Mouse (Mus musculus) hindbrain, embryonic 11.5 days (tissue): ENCODE data around the gene Phykpl. TPM values are rescaled to one million over a fixed set of nuclear protein-coding genes. Genes with fewer than 3 reads are reported as not detected.

Experiments used
- ATAC-seq: fragments of 200-750 bp; cut with Nextera tagmentation; 2 replicates; pipeline ENCODE4 v1.8.0; 2017; ENCODE audit warnings: mild to moderate bottlenecking, moderate TSS enrichment, moderate library complexity; ENCODE audit not compliant: low FRiP score
- DNase-seq: peaks from one replicate; pipeline ENCODE4 v3.0.0-alpha.2; 2015; ENCODE audit warnings: low spot score
- H3K27ac ChIP-seq: fragments of 300-500 bp; sonication (generic); 2 replicates; pipeline ENCODE4 v1.5.1; 2014; ENCODE audit warnings: mild to moderate bottlenecking, low read depth, low read length
- H3K27me3 ChIP-seq: fragments of 300-500 bp; sonication (generic); 2 replicates; pipeline ENCODE4 v1.6.1; 2014; ENCODE audit warnings: mild to moderate bottlenecking, low read length, moderate library complexity, mixed read lengths; ENCODE audit not compliant: control insufficient read depth, insufficient read depth
- H3K36me3 ChIP-seq: fragments of 300-500 bp; sonication (generic); 2 replicates; pipeline ENCODE4 v1.6.1; 2014; ENCODE audit warnings: mild to moderate bottlenecking, low read length, moderate library complexity, mixed read lengths; ENCODE audit not compliant: control insufficient read depth, insufficient read depth
- H3K4me1 ChIP-seq: fragments of 300-500 bp; sonication (generic); replicated peaks from 2 replicates; pipeline ENCODE4 v1.6.1; 2014; ENCODE audit warnings: low read length, mixed read lengths; ENCODE audit not compliant: control insufficient read depth, insufficient read depth
- H3K4me2 ChIP-seq: fragments of 300-500 bp; sonication (generic); replicated peaks from 2 replicates; pipeline ENCODE4 v1.6.1; 2014; ENCODE audit warnings: mild to moderate bottlenecking, low read depth, low read length
- H3K4me3 ChIP-seq: fragments of 300-500 bp; sonication (generic); 2 replicates; pipeline ENCODE4 v1.5.1; 2014; ENCODE audit warnings: low read depth, low read length
- H3K9ac ChIP-seq: fragments of 300-500 bp; sonication (generic); 2 replicates; pipeline ENCODE4 v1.6.1; 2014; ENCODE audit warnings: low read depth, low read length
- H3K9me3 ChIP-seq: fragments of 300-500 bp; sonication (generic); 2 replicates; pipeline ENCODE4 v1.6.1; 2016; ENCODE audit warnings: low read length; ENCODE audit not compliant: control insufficient read depth
- WGBS: fragments of 180-500 bp; shearing (Covaris S2); extraction: QIAGEN DNeasy Blood & Tissue Kit; methylation state at CpG from one replicate; pipeline ENCODE4 v1.1.7; 2014; 5-methylcytosine and 5-hydroxymethylcytosine counted together
- polyA plus RNA-seq: library from polyadenylated mRNA; unstranded; fragments of >200 nt; fragmentation: Nextera tagmentation; extraction: Ambion mirVana; gene quantifications from 2 replicates; pipeline ENCODE4 v1.2.1, GENCODE M21; 2014

Phykpl gene
- polyA plus RNA-seq, 1 experiment from 2014 or later = 13.2 TPM

GRCm38 (mm10) chr11:51646751-51647667 is 62.5 kb downstream of the Phykpl start:
- Histone ChIP-seq H3K27ac (no peak overlapping the region), H3K27me3 (peaks cover 13% of the 10 kb centered on the region), H3K9me3 (no peaks in the 10 kb centered on the region), H3K4me1 (peaks cover 19% of the 10 kb centered on the region), H3K9ac (no peak overlapping the region; the same call in 1 of the 2 replicates), H3K36me3 (no peaks in the 10 kb centered on the region), H3K4me2 (no peak overlapping the region), H3K4me3 (no peak overlapping the region)
- ATAC-seq (no peak), DNase-seq (no peak)
- 80% methylated on average over 15 of the region's 15 CpGs for WGBS

GRCm38 (mm10) chr11:51648566-51648965 is 64.0 kb downstream of the Phykpl start:
- peak; percentile 83 for DNase-seq
- ATAC-seq = peak; percentile 69
- Histone ChIP-seq H3K4me3 (no peak overlapping the region), H3K9ac (no peak overlapping the region), H3K4me2 (no peak overlapping the region), H3K36me3 (no peaks in the 10 kb centered on the region), H3K27me3 (peaks cover 13% of the 10 kb centered on the region), H3K9me3 (no peaks in the 10 kb centered on the region), H3K4me1 (peaks cover 19% of the 10 kb centered on the region), H3K27ac (no peak overlapping the region)
- 12% methylated on average over 3 of the region's 3 CpGs for WGBS

- 0 out of 2 replicates have a peak, but pooled peaks have one; percentile 7 for ATAC-seq
- H3K9ac ChIP-seq = peak overlapping the region; percentile 67; the same call in 1 of the 2 replicates
- H3K27ac ChIP-seq = no peak overlapping the region
Measured at GRCm38 (mm10) chr11:51649111-51649888, 64.7 kb downstream of the Phykpl start.

GRCm38 (mm10) chr11:51649889-51650199 is 65.3 kb downstream of the Phykpl start:
- WGBS = 4% methylated on average over 7 of the region's 7 CpGs
- ATAC-seq (no peak), DNase-seq (peak; percentile 35)
- peaks cover 19% of the 10 kb centered on the region for H3K4me1 ChIP-seq
- no peak overlapping the region for H3K27ac ChIP-seq
- no peaks in the 10 kb centered on the region for H3K36me3 ChIP-seq
- H3K9ac ChIP-seq = peak overlapping the region; percentile 67
- peak overlapping the region; percentile 95 for H3K4me2 ChIP-seq
- H3K9me3 ChIP-seq = no peaks in the 10 kb centered on the region
- H3K27me3 ChIP-seq = peaks cover 13% of the 10 kb centered on the region
- peak overlapping the region; percentile 57 for H3K4me3 ChIP-seq

More at GRCm38 (mm10) chr11:51649111-51649888, 64.7 kb downstream of the Phykpl start:
- peaks cover 13% of the 10 kb centered on the region for H3K27me3 ChIP-seq
- peak overlapping the region; percentile 95 for H3K4me2 ChIP-seq
- H3K4me3 ChIP-seq = peak overlapping the region; percentile 57; the same call in 1 of the 2 replicates
- H3K36me3 ChIP-seq = no peaks in the 10 kb centered on the region
- H3K9me3 ChIP-seq = no peaks in the 10 kb centered on the region
- no peak for DNase-seq
- WGBS = 20% methylated on average over 11 of the region's 11 CpGs
- H3K4me1 ChIP-seq = peaks cover 19% of the 10 kb centered on the region

DNA sequence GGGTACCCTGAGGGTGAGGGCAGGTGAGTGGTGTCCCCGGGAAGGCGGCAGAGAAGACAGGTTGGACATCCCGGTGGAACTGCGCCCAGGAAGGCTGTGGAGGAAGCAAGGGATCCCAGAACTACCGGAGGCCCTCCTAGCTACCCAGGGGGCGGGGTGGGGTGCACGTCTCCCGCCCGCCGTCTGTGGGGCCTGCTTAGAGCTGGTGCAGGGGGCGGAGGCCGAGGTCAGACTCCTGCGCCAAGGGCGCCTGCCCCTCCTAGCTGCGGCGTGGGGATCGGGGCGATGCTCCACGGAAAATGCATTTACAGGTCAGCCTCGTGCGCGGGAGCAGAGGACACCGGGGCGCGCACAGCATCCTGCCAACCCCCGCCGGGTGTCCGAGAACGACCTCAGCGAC is 65.7 kb downstream of the Phykpl start:
- Histone ChIP-seq H3K9ac (peak overlapping the region; percentile 67), H3K4me3 (peak overlapping the region; percentile 57), H3K9me3 (no peaks in the 10 kb centered on the region), H3K4me1 (peaks cover 19% of the 10 kb centered on the region), H3K4me2 (peak overlapping the region; percentile 95), H3K36me3 (no peaks in the 10 kb centered on the region), H3K27ac (no peak overlapping the region), H3K27me3 (peaks cover 13% of the 10 kb centered on the region)
- WGBS = 2% methylated on average over 16 of the region's 30 CpGs
- ATAC-seq (peak; percentile 18; the same call in 1 of the 2 replicates), DNase-seq (no peak)

DNA sequence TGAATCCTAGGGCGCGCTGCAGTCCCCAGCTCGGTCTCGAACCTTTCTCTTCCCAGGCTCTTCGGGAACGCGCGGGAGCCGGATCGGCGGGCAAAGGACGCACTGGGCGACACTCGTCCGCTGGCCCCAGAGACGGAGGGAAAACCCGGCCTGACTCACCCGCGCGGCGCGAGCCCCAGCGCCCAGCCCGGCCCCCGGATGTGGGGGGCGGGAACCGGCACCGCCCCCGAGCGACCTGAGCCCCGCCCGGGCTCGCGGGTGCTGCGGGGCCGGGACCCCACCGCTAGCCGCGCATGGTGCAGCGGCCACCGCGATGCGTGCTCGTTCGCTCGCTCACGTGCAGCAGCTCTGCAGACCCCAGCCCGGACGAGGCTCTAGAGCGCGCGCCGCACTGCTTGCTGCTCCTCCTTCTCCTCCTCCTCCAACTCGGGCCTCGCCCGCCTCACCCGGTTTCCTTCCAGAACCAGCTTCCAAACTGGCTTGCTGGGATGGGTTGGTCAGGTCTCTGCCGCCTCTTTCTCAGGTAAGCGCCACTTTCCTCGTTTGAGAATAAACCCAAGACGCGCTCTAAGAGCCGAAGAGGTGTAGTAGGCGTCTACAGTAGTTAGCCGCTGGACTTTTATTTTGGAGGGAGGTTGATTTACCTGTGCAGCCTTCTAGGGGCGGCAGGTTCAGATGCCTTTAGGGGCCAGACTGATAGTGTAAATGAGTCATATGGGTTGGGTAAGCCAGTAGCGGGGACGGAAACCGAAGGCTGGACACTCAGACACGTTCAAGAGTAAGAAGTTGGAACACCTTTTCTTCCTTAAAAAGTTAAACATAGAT is 66.3 kb downstream of the Phykpl start, which contains the start of the genes N4bp3 and D930048N14Rik:
N4bp3 (minus strand) TSS at position 152 of the 825 bp plus-strand sequence.
D930048N14Rik (plus strand) TSS at position 264 of the 825 bp plus-strand sequence.
- 1% methylated on average over 62 of the region's 70 CpGs for WGBS
- ATAC-seq (peak; percentile 67; the same call in 1 of the 2 replicates), DNase-seq (peak; percentile 76)
- Histone ChIP-seq H3K27me3 (peaks cover 13% of the 10 kb centered on the region), H3K4me2 (peak within 1 kb of the TSS; percentile 95), H3K4me1 (peaks cover 19% of the 10 kb centered on the region), H3K27ac (no peak within 1 kb of the TSS), H3K9me3 (no peaks in the 10 kb centered on the region), H3K4me3 (peak within 1 kb of the TSS; percentile 57), H3K36me3 (no peaks in the 10 kb centered on the region), H3K9ac (peak within 1 kb of the TSS; percentile 67)

GRCm38 (mm10) chr11:51652889-51653418 is 68.4 kb downstream of the Phykpl start:
- H3K9me3 ChIP-seq = no peaks in the 10 kb centered on the region
- no peak overlapping the region for H3K4me2 ChIP-seq
- WGBS = 89% methylated on average over 4 of the region's 4 CpGs
- no peak overlapping the region for H3K9ac ChIP-seq
- H3K4me1 ChIP-seq = peaks cover 19% of the 10 kb centered on the region
- H3K36me3 ChIP-seq = no peaks in the 10 kb centered on the region
- H3K27me3 ChIP-seq = peaks cover 13% of the 10 kb centered on the region
- no peak overlapping the region for H3K4me3 ChIP-seq
- DNase-seq (no peak), ATAC-seq (no peak)
- H3K27ac ChIP-seq = no peak overlapping the region

DNA sequence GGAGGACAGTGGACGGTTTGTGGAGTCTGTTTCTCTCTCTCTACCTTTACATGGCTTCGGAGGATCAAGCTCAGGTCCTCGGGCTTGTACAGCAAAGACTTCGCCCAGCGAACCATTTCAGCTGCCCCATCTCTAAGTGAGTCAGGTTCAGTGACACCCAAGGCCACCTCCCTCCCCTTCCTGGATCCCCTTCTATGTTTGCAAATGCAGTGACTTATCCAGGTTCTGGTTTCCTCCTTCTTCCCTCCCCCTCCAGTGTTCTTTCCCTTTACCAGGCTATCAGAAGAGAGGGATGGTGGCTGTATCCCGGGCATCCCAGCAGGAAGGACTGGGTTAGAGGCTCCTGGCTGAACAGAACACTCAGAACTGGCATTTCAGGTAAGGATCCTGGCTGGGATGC is 69.2 kb downstream of the Phykpl start:
- Histone ChIP-seq H3K9ac (no peak overlapping the region), H3K4me1 (peaks cover 15% of the 10 kb centered on the region), H3K4me2 (no peak overlapping the region), H3K36me3 (no peaks in the 10 kb centered on the region), H3K27ac (no peak overlapping the region), H3K4me3 (no peak overlapping the region), H3K27me3 (peaks cover 13% of the 10 kb centered on the region), H3K9me3 (no peaks in the 10 kb centered on the region)
- ATAC-seq = no peak
- no peak for DNase-seq
- 90% methylated on average over 6 of the region's 6 CpGs for WGBS
